Mouse (Mus musculus): Measurements from ENCODE around the gene Zfp661. TPM values are rescaled to one million over a fixed set of nuclear protein-coding genes. Genes with fewer than 3 reads are reported as not detected.

Zfp661 gene
- polyA plus RNA-seq, 1 experiment from 2014 or later: 5.8 TPM

DNA sequence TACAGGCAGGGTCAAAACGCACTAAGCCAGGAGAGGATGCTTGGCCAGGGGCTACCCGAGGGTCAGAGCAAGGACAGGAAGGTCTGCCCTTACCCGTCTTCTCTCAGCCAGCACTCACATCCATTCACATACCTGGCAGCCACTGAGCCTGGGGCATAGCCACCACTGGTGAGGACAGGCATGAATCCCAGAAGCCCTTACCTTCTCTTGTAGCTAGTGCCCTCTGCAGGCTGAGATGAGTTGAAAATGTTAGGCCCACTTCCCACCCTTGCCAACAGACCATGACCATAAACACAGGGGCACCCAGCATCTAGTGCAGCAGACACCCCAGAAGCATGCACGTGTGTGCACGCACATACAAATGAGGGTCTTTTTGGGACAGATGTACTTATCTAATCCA is 35.8 kb downstream of the Zfp661 start:
- no peaks in the 10 kb centered on the region for H3K9me3 ChIP-seq (replicated peaks)
- no peak overlapping the region for H3K27ac ChIP-seq (replicated peaks)
- H3K27me3 ChIP-seq: no peaks in the 10 kb centered on the region; the same call in 1 of the 2 replicates
- ATAC-seq (ENCODE audit: insufficient number of reproducible peaks, low FRiP score, low TSS enrichment, low read depth): no peak
- no peak overlapping the region for H3K4me3 ChIP-seq (replicated peaks)
- 35% methylated on average over 5 of the region's 5 CpGs for WGBS
- H3K4me2 ChIP-seq (replicated peaks): no peak overlapping the region
- no peak overlapping the region for H3K9ac ChIP-seq
- H3K36me3 ChIP-seq: no peaks in the 10 kb centered on the region
- no peaks in the 10 kb centered on the region for H3K4me1 ChIP-seq

DNA sequence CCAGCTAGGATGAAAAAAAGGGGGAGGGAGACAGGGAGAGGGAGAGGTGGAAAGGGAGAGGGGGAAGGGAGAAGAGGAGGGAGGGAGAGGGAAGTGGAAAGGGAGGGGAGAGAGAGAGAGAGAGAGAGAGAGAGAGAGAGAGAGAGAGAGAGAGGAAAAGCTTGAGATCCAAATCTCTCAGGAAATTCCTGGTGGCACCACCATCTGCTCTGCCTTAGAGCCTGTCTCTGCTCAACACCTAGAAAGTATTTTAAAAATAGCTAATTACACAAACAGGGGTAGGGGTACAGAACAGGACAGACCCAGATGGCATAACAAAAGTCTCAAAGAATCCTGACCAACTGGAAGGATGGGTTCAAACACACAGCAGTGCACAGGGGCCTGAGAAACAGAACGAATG is 36.4 kb downstream of the Zfp661 start:
- Histone ChIP-seq H3K36me3 (no peaks in the 10 kb centered on the region), H3K9me3 (replicated peaks) (no peaks in the 10 kb centered on the region), H3K27ac (replicated peaks) (no peak overlapping the region), H3K27me3 (no peaks in the 10 kb centered on the region; the same call in 1 of the 2 replicates), H3K4me1 (no peaks in the 10 kb centered on the region), H3K4me2 (replicated peaks) (no peak overlapping the region), H3K4me3 (replicated peaks) (no peak overlapping the region), H3K9ac (no peak overlapping the region)
- no peak for ATAC-seq (ENCODE audit: insufficient number of reproducible peaks, low FRiP score, low TSS enrichment, low read depth)
- 61% methylated on average over 1 of the region's 1 CpGs for WGBS

DNA sequence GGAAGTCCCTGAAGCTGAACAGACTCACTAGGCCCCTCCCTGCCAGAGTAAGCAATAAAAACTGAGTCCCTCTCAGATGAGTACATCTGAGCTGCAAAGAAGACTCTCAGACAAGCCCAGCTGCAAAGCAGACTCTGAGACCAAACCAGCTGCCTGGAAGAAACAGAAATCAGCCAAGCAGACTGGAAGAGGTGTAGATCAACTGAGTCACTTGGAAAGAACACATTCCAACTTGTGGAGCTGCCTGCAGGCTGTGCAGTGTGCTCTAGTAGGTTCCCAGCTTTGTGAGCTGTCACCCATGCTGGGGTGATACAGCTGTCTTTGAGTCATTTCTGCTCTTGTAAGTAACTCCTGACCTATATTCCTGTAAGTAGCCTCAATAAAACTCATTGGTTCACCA is 37.2 kb downstream of the Zfp661 start:
- Histone ChIP-seq H3K4me3 (replicated peaks) (no peak overlapping the region), H3K27me3 (no peaks in the 10 kb centered on the region; the same call in 1 of the 2 replicates), H3K27ac (replicated peaks) (no peak overlapping the region), H3K4me1 (no peaks in the 10 kb centered on the region), H3K9me3 (replicated peaks) (no peaks in the 10 kb centered on the region), H3K9ac (no peak overlapping the region), H3K36me3 (no peaks in the 10 kb centered on the region), H3K4me2 (replicated peaks) (no peak overlapping the region)
- ATAC-seq (ENCODE audit: insufficient number of reproducible peaks, low FRiP score, low TSS enrichment, low read depth): no peak

DNA sequence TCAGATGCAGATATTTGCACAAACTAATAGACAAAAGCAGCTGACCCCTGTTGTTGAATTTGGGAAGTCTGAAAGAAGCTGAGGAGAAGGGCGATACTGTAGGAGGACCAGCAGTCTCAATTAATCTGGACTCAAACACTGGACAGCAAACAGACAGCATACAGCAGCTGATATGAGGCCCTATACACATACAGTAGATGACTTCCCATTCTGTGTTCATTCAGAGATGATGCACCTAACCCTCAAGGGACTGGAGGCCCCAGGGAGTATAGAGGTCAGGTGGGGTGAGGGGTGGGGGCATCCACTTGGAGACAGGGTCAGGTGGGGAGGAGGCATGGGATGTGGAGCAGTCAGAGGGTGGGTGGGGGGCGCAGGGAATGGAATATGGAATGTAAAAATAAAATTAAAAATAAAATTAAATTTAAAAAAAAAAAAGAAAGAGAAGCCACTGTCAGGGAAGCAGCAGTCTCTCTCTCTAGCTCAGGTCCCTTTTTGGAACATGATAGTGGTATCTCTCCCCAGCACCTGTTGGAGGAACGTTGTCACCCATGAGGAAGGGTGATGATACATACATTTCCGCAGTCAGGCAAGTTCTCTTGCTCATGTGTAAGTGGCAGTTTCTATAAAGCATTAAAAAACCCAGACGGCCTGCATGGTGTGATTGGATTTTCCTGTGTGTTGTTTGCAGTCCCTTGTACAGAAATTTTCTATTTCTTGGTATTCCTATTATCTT is 38.4 kb downstream of the Zfp661 start:
- Histone ChIP-seq H3K9me3 (replicated peaks) (no peaks in the 10 kb centered on the region), H3K9ac (no peak overlapping the region), H3K4me1 (no peaks in the 10 kb centered on the region), H3K27me3 (no peaks in the 10 kb centered on the region; the same call in 1 of the 2 replicates), H3K27ac (replicated peaks) (no peak overlapping the region), H3K36me3 (no peaks in the 10 kb centered on the region), H3K4me3 (replicated peaks) (no peak overlapping the region), H3K4me2 (replicated peaks) (no peak overlapping the region)
- 72% methylated on average over 5 of the region's 5 CpGs for WGBS
- ATAC-seq (ENCODE audit: insufficient number of reproducible peaks, low FRiP score, low TSS enrichment, low read depth): no peak

DNA sequence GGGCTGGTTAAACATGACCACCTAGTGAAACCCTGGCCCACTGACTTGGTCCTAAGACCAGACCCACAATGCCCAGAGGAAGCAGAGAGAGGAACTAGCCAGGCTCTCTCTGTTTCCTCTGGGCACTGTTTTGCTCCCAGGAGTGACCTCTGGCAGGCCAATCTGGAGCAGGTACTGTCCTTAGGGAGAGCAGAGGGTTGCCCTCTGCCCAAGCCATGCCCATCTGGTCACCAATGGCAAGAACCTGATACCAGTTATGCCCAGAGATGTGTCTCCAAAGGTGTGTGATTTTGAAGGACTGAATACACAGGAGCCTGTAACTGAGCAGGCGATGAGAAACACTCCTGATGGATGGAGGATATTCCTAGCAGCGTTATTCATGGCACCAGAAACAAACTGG is 45.2 kb downstream of the Zfp661 start:
- WGBS: 82% methylated on average over 2 of the region's 2 CpGs
- no peaks in the 10 kb centered on the region for H3K36me3 ChIP-seq
- ATAC-seq (ENCODE audit: insufficient number of reproducible peaks, low FRiP score, low TSS enrichment, low read depth): no peak
- no peak overlapping the region for H3K9ac ChIP-seq
- H3K4me1 ChIP-seq: 0 out of 2 replicates have a peak, but pooled peaks cover 10% of the 10 kb centered on the region
- no peaks in the 10 kb centered on the region for H3K9me3 ChIP-seq (replicated peaks)
- H3K27me3 ChIP-seq: peaks cover 43% of the 10 kb centered on the region
- H3K27ac ChIP-seq (replicated peaks): no peak overlapping the region
- H3K4me3 ChIP-seq (replicated peaks): no peak overlapping the region
- no peak overlapping the region for H3K4me2 ChIP-seq (replicated peaks)

DNA sequence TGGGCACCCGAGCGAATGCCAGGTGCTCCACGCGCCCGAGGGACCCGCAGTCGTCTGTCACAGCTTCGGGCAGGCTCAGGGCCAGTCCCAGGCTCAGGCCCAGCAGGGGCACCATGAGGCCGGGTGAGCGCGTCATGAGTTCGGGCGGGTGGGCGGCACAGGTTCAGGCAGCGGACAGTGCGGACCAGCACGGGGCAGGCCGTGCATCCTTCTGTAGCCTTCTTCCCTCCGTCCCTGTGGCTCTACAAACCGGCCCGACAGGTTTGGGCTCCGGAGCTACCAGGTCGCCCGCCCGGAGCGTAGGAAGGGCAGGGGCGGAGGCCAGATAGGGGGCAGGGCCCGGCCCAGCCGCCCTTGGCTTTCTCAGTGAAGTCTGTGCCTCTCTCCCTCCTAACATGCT is 45.7 kb downstream of the Zfp661 start, which contains the start of gene Prom2:
TSS of gene Prom2 (minus strand) at position 283 of the 400 bp plus-strand sequence.
- no peaks in the 10 kb centered on the region for H3K36me3 ChIP-seq
- 0 out of 2 replicates have a peak, but pooled peaks cover 10% of the 10 kb centered on the region for H3K4me1 ChIP-seq
- ATAC-seq (ENCODE audit: insufficient number of reproducible peaks, low FRiP score, low TSS enrichment, low read depth): no peak
- no peaks in the 10 kb centered on the region for H3K9me3 ChIP-seq (replicated peaks)
- H3K27me3 ChIP-seq: peaks cover 43% of the 10 kb centered on the region
- 0 out of 2 replicates have a peak within 1 kb of the TSS, but pooled peaks have one; percentile 9 for H3K9ac ChIP-seq
- peak within 1 kb of the TSS; percentile 32 for H3K4me3 ChIP-seq (replicated peaks)
- H3K4me2 ChIP-seq (replicated peaks): peak within 1 kb of the TSS; percentile 39
- 2% methylated on average over 29 of the region's 29 CpGs for WGBS
- no peak within 1 kb of the TSS for H3K27ac ChIP-seq (replicated peaks)

DNA sequence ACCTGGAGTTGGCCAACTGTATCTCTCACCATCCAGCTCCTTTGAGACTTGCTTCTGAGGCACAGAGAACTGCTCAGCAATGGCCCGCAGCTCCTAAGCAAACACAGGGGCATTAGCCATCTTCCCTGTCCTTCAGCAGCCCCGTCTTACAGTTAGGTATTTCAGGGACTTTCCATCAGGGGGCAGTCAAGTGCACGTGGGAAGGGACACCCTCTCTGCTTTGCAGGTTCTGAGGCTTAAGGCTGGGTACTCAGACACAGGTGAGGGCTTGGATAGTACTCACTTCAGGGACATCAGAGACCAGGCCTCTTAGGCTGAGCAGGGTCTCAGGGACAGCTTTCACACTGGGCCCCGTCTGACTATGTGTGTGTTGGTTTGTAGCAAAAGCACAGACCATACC is 47.4 kb downstream of the Zfp661 start:
- ATAC-seq (ENCODE audit: insufficient number of reproducible peaks, low FRiP score, low TSS enrichment, low read depth): no peak
- H3K4me2 ChIP-seq (replicated peaks): no peak overlapping the region
- 23% methylated on average over 4 of the region's 4 CpGs for WGBS
- 0 out of 2 replicates have a peak, but pooled peaks cover 10% of the 10 kb centered on the region for H3K4me1 ChIP-seq
- H3K36me3 ChIP-seq: no peaks in the 10 kb centered on the region
- H3K27me3 ChIP-seq: peaks cover 43% of the 10 kb centered on the region
- H3K27ac ChIP-seq (replicated peaks): no peak overlapping the region
- H3K9me3 ChIP-seq (replicated peaks): no peaks in the 10 kb centered on the region
- H3K9ac ChIP-seq: no peak overlapping the region
- H3K4me3 ChIP-seq (replicated peaks): no peak overlapping the region

DNA sequence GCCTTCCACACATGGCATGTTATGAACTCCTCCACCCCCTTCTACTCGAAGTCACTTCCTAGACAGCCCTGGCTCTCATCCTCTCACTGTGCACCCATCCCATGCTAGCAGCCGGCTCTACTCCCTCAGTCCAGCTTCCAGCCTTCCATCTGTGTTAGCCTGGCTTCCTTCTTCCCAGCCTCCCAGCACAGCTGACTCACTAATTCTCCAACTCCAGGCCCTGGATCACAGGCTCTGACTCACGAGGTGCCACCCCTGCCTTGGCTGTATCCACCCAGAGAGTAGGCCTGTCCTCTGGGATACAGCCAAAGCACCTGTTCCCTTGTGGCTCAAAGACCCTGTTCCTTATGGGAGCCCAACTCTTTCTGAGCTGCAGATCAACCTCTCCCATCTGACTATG is 49.3 kb downstream of the Zfp661 start:
- no peaks in the 10 kb centered on the region for H3K36me3 ChIP-seq
- H3K9ac ChIP-seq: no peak overlapping the region
- H3K27ac ChIP-seq (replicated peaks): no peak overlapping the region
- peaks cover 37% of the 10 kb centered on the region for H3K27me3 ChIP-seq
- 0 out of 2 replicates have a peak, but pooled peaks cover 10% of the 10 kb centered on the region for H3K4me1 ChIP-seq
- no peak overlapping the region for H3K4me3 ChIP-seq (replicated peaks)
- no peaks in the 10 kb centered on the region for H3K9me3 ChIP-seq (replicated peaks)
- no peak for ATAC-seq (ENCODE audit: insufficient number of reproducible peaks, low FRiP score, low TSS enrichment, low read depth)
- 64% methylated on average over 3 of the region's 3 CpGs for WGBS
- H3K4me2 ChIP-seq (replicated peaks): no peak overlapping the region

DNA sequence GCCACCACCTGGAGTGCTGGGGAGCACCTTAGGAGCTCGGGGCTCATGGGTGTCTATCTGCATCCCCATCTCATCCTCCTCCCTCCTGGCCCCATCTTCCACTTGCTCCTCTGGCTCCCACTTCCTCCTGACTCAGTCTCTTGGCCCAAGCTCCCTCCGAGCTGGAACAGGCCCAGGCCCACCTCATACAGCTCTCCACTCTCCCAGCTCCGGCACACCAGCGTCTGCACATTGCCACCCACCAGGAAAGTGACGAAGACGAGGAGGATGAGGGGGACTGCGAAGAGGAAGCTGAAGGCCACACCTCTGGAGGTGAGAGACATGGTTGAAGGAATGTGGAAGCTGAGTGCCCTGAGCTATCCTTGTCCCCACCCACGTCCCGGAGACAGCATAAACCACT is 51.5 kb downstream of the Zfp661 start:
- no peaks in the 10 kb centered on the region for H3K9me3 ChIP-seq (replicated peaks)
- WGBS: 68% methylated on average over 9 of the region's 9 CpGs
- H3K36me3 ChIP-seq: no peaks in the 10 kb centered on the region
- no peaks in the 10 kb centered on the region for H3K4me1 ChIP-seq
- H3K4me3 ChIP-seq (replicated peaks): no peak overlapping the region
- no peak overlapping the region for H3K27ac ChIP-seq (replicated peaks)
- no peak overlapping the region for H3K4me2 ChIP-seq (replicated peaks)
- ATAC-seq (ENCODE audit: insufficient number of reproducible peaks, low FRiP score, low TSS enrichment, low read depth): no peak
- H3K27me3 ChIP-seq: peaks cover 15% of the 10 kb centered on the region
- H3K9ac ChIP-seq: no peak overlapping the region

DNA sequence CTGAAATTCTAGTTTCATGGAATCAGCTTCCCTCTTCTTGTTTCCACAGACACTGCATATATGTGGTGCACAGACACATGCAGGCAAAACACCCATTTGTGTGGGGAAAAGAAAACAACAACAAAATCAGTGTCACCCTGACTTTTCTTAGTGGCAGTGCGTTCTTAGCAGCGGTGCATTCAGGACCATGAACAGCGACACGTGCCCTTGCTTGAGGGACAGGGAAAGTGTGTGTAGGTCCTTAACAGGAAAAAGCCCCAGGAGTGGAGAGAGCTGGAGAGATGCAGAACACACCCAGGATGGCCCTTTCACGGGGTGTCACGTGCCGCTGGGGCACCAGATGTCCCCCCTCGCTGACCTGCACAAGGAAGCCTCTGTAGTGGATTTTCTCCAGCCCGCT is 54.5 kb downstream of the Zfp661 start:
- H3K9ac ChIP-seq: no peak overlapping the region
- ATAC-seq (ENCODE audit: insufficient number of reproducible peaks, low FRiP score, low TSS enrichment, low read depth): no peak
- H3K4me3 ChIP-seq (replicated peaks): no peak overlapping the region
- H3K27ac ChIP-seq (replicated peaks): no peak overlapping the region
- H3K9me3 ChIP-seq (replicated peaks): no peaks in the 10 kb centered on the region
- H3K36me3 ChIP-seq: no peaks in the 10 kb centered on the region
- no peaks in the 10 kb centered on the region for H3K4me1 ChIP-seq
- WGBS: 13% methylated on average over 9 of the region's 9 CpGs
- H3K4me2 ChIP-seq (replicated peaks): no peak overlapping the region
- H3K27me3 ChIP-seq: no peaks in the 10 kb centered on the region

DNA sequence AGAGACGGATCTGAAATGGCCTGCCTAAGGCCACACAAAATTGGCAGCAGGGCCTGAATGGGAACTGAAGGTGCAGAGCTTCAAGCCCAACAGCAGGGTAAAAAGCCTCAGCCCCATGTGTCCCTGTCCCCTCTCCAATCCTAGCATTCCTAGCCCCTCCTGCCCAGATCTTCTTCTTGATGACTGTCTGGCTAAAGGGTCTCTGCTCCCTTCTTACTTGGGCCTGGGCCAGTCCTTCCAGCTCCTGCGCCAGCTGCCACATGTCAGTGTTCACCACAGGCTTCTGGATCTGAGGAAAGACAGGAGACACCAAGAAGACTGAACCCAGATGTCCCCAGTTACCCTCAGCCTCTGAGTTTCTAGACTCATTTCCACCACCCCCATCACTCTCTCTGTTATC is 55.3 kb downstream of the Zfp661 start:
- Histone ChIP-seq H3K27me3 (no peaks in the 10 kb centered on the region), H3K9me3 (replicated peaks) (no peaks in the 10 kb centered on the region), H3K4me3 (replicated peaks) (no peak overlapping the region), H3K9ac (no peak overlapping the region), H3K27ac (replicated peaks) (no peak overlapping the region), H3K36me3 (no peaks in the 10 kb centered on the region), H3K4me2 (replicated peaks) (no peak overlapping the region), H3K4me1 (no peaks in the 10 kb centered on the region)
- no peak for ATAC-seq (ENCODE audit: insufficient number of reproducible peaks, low FRiP score, low TSS enrichment, low read depth)
- 77% methylated on average over 2 of the region's 2 CpGs for WGBS

DNA sequence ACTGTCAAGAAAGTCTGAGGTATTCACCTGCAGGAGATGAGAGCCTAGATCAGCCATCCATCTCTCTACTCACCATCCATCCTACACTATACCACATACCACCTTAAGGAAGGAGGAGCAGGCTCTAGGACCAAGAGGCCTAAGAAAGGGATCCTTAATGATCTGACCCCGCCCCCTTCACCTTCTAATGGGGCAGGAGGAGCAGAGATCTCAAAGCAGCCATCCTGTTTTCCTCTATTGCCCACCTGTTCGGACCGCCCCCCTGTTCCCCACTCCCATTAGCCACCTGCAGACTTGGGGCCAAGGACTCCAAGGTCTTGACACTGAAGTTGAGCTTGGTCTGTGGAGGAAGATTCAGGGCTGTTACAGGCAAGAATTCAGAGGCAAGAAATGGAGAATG is 56.5 kb downstream of the Zfp661 start:
- H3K4me2 ChIP-seq (replicated peaks): no peak overlapping the region
- no peak overlapping the region for H3K9ac ChIP-seq
- ATAC-seq (ENCODE audit: insufficient number of reproducible peaks, low FRiP score, low TSS enrichment, low read depth): no peak
- H3K27me3 ChIP-seq: no peaks in the 10 kb centered on the region
- no peak overlapping the region for H3K27ac ChIP-seq (replicated peaks)
- H3K4me1 ChIP-seq: no peaks in the 10 kb centered on the region
- H3K4me3 ChIP-seq (replicated peaks): no peak overlapping the region
- H3K9me3 ChIP-seq (replicated peaks): no peaks in the 10 kb centered on the region
- WGBS: 69% methylated on average over 3 of the region's 3 CpGs
- H3K36me3 ChIP-seq: no peaks in the 10 kb centered on the region

Data from embryonic facial prominence, embryonic 15.5 days (tissue).